Mouse (Mus musculus) adrenal gland, postnatal 36 days (tissue): ENCODE data around the gene Slain2. TPM values are rescaled to one million over a fixed set of nuclear protein-coding genes. Genes with fewer than 3 reads are reported as not detected.
"Not testable (repeated sequence)": the region's sequence is repeated elsewhere in the genome, so short reads cannot be mapped to it uniquely, and the experiment has no call there.

Experiments used
- DNase-seq, 2 experiments: peaks; one replicate each; pipeline ENCODE4 v3.0.0; 2021; ENCODE audit warnings: mixed read lengths in 1 of 2
- total RNA-seq, 2 experiments: library from RNA; stranded (reverse); gene quantifications; 2 replicates each; pipeline ENCODE4 v1.2.3; 2021

Gene Slain2
- total RNA-seq, 2 experiments from 2014 or later: 59.1 to 63.4 TPM

DNA sequence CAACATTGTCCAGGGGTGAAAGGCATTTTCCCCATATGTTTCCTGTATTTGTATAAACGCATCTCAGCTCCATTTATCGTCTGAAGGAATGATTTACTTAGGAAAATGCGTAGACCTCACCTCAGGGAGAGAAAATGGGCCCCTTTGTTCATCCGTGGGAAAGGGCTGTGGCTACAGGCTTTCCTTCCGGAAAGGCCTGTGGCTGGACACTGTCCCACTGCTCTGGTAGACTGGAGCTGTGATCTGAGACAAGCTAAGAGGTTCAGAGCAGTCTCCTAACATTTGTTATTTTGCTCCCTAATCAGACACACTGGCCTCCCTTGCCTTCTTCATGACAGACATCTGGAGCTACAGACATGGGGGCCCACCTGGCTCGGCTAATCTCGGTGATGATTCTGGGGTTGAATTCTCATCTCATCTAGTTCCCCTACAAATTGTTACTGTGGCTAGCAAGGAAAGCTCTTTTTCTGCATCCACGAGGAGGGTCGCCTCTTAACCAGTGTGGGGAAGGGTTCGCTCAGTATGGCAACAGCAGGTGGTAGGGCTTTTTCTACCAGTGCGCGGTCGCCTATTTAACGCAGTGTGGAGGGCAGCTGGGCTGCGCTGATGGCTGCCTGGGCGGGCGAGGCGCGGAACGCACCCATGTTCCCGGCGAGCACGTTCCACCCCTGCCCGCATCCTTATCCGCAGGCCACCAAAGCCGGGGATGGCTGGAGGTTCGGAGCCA is 98.9 kb downstream of the Slain2 start:
- DNase-seq: not testable (repeated sequence)

DNA sequence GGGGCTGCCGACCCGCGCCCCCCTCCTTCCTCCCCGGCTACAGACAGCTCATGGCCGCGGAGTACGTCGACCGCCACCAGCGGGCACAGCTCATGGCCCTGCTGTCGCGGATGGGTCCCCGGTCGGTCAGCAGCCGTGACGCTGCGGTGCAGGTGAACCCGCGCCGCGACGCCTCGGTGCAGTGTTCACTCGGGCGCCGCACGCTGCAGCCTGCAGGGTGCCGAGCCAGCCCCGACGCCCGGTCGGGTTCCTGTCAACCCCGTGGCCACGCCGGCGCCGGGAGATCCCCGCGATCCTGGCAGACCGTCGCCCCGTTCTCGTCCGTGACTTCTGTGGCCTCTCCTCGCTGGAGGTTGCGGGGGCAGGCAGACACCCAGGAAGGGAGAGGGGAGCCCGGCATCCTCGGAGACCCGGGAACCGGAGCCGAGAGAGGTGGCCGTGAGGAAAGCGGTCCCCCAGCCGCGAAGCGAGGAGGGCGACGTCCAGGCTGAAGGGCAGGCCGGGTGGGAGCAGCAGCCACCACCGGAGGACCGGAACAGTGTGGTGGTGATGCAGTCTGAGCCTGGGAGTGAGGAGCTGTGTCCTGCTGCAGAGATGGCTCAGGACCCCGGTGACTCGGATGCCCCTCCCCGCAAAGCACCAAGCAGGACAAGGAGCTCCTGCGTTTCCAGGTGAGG is 99.6 kb downstream of the Slain2 start:
- DNase-seq: peak in 1 of 2 experiments; percentile 6

DNA sequence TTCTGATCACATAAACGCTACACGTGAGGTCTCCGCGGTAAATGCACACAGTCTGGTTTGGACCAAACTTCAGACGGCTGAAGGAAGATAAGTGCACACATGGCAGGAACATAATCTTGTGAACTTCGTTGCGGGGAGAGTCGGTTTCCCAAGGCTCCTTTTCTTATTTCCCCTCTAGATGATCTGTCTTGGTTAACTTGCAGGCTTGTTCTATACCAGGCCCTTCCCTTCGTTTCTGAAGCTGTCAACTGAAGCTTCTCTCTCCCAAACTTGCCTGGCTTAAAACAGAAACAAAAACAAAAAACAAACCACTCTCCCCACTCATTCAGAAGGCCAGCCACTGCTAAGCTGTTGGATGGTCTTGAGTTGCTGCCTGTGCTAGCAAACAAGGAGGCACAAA is 100.6 kb downstream of the Slain2 start:
- DNase-seq: no peak

DNA sequence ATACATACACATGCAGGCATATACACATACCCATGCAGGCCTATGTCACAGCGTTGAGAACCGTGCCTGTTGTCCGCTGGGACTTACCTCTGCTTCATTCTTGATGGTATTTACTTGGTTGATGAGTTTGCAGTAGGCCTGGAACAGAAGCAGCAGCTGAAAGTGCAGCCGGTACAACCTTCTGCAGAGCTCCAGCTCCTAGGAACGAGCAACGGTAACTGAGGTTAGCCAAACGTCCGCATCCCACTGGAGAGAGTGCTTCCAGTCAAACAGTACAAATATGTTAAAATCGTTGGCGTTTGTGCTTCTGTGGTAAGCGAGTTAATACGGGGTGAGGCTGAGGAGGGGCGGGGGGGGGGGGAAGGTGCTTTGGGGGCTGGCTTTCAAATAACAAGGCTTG is 109.7 kb downstream of the Slain2 start:
- no peak for DNase-seq

Other genes with a start within 250 kb of the Slain2 start
- under 1 TPM; 0.10 TPM for gene Txk, start 161.5 kb upstream of the Slain2 start, total RNA-seq
- gene Tec, start 45.8 kb upstream of the Slain2 start, total RNA-seq: 1 to 10 TPM; 2.2 to 3.2 TPM
- not detected for gene Gm10135, start 60.4 kb downstream of the Slain2 start, total RNA-seq
- gene Slc10a4, start 92.6 kb downstream of the Slain2 start, total RNA-seq: 1 to 10 TPM; 5.7 to 8.3 TPM